Mouse (Mus musculus) forebrain, embryonic 10.5 days (tissue): Measurements from ENCODE around the gene Arfgap2. TPM values are rescaled to one million over a fixed set of nuclear protein-coding genes. Genes with fewer than 3 reads are reported as not detected.
A peak's percentile ranks its signal among the peaks of the same experiment; 100 is the strongest.

Experiments
- DNase-seq: peaks from one replicate; pipeline ENCODE4 v3.0.0-alpha.2; 2017; ENCODE audit warnings: low spot score; ENCODE audit errors: extremely low spot score
- H3K27ac ChIP-seq: fragments of 300-500 bp; sonication (generic); 2 replicates; pipeline ENCODE4 v1.5.1; 2016; ENCODE audit warnings: mild to moderate bottlenecking
- H3K27me3 ChIP-seq: fragments of 300-500 bp; sonication (generic); 2 replicates; pipeline ENCODE4 v1.6.1; 2016; ENCODE audit warnings: mild to moderate bottlenecking; ENCODE audit not compliant: poor library complexity, severe bottlenecking
- H3K36me3 ChIP-seq: fragments of 300-500 bp; sonication (generic); replicated peaks from 2 replicates; pipeline ENCODE4 v1.6.1; 2016; ENCODE audit warnings: mild to moderate bottlenecking, moderate library complexity
- H3K4me1 ChIP-seq: fragments of 300-500 bp; sonication (generic); 2 replicates; pipeline ENCODE4 v1.6.1; 2016
- H3K4me3 ChIP-seq: fragments of 300-500 bp; sonication (generic); 2 replicates; pipeline ENCODE4 v1.5.1; 2016; ENCODE audit warnings: mild to moderate bottlenecking, moderate library complexity
- H3K9me3 ChIP-seq: fragments of 300-500 bp; sonication (generic); 2 replicates; pipeline ENCODE4 v1.6.1; 2016; ENCODE audit warnings: mild to moderate bottlenecking, moderate library complexity
- WGBS: fragments of 180-500 bp; shearing (Covaris S2); methylation state at CpG from one replicate; pipeline ENCODE4 v1.1.7; 2016; 5-methylcytosine and 5-hydroxymethylcytosine counted together
- polyA plus RNA-seq: library from polyadenylated mRNA; unstranded; fragments of >200 nt; fragmentation: Nextera tagmentation; extraction: Ambion mirVana; gene quantifications from 2 replicates; pipeline ENCODE4 v1.2.1, GENCODE M21; 2016

Arfgap2 gene
- polyA plus RNA-seq, 1 experiment from 2014 or later = 97.5 TPM

GRCm38 (mm10) chr2:91300784-91301183 is 36.0 kb downstream of the Arfgap2 start:
- WGBS = 92% methylated on average over 2 of the region's 2 CpGs

GRCm38 (mm10) chr2:91301836-91302235 is 37.1 kb downstream of the Arfgap2 start:
- no peak overlapping the region for H3K4me3 ChIP-seq
- WGBS = 88% methylated on average over 2 of the region's 2 CpGs
- H3K36me3 ChIP-seq = peaks cover 14% of the 10 kb centered on the region
- H3K9me3 ChIP-seq = no peaks in the 10 kb centered on the region
- no peak overlapping the region for H3K27ac ChIP-seq
- peaks cover 8% of the 10 kb centered on the region for H3K4me1 ChIP-seq
- no peaks in the 10 kb centered on the region for H3K27me3 ChIP-seq
- no peak for DNase-seq

More at GRCm38 (mm10) chr2:91300784-91301183, 36.0 kb downstream of the Arfgap2 start:
- peaks cover 14% of the 10 kb centered on the region for H3K36me3 ChIP-seq
- no peak overlapping the region for H3K27ac ChIP-seq
- no peak overlapping the region for H3K4me3 ChIP-seq
- peaks cover 8% of the 10 kb centered on the region for H3K4me1 ChIP-seq
- no peaks in the 10 kb centered on the region for H3K9me3 ChIP-seq
- H3K27me3 ChIP-seq = no peaks in the 10 kb centered on the region
- DNase-seq = no peak

- no peaks in the 10 kb centered on the region for H3K27me3 ChIP-seq
- H3K4me3 ChIP-seq = no peak overlapping the region
- H3K36me3 ChIP-seq = peaks cover 14% of the 10 kb centered on the region
- peaks cover 14% of the 10 kb centered on the region for H3K4me1 ChIP-seq
- 83% methylated on average over 3 of the region's 3 CpGs for WGBS
- H3K9me3 ChIP-seq = no peaks in the 10 kb centered on the region
- no peak for DNase-seq
- H3K27ac ChIP-seq = 0 out of 2 replicates have a peak overlapping the region, but pooled peaks have one; percentile 11
These were observed 38.1 kb downstream of the Arfgap2 start for GRCm38 (mm10) chr2:91302845-91303244.

- no peak overlapping the region for H3K4me3 ChIP-seq
- no peaks in the 10 kb centered on the region for H3K9me3 ChIP-seq
- DNase-seq = no peak
- peaks cover 14% of the 10 kb centered on the region for H3K36me3 ChIP-seq
- H3K27me3 ChIP-seq = no peaks in the 10 kb centered on the region
- H3K27ac ChIP-seq = no peak overlapping the region
- 91% methylated on average over 9 of the region's 9 CpGs for WGBS
- peaks cover 20% of the 10 kb centered on the region for H3K4me1 ChIP-seq
These were observed 41.2 kb downstream of the Arfgap2 start for GRCm38 (mm10) chr2:91305926-91306325.

- Histone ChIP-seq H3K4me3 (no peak overlapping the region), H3K9me3 (no peaks in the 10 kb centered on the region), H3K4me1 (peaks cover 20% of the 10 kb centered on the region), H3K36me3 (peaks cover 14% of the 10 kb centered on the region), H3K27me3 (no peaks in the 10 kb centered on the region), H3K27ac (no peak overlapping the region)
- DNase-seq = no peak
These were observed 41.8 kb downstream of the Arfgap2 start for GRCm38 (mm10) chr2:91306589-91306988.

- Histone ChIP-seq H3K4me1 (peaks cover 41% of the 10 kb centered on the region), H3K36me3 (peaks cover 10% of the 10 kb centered on the region), H3K27ac (no peak overlapping the region), H3K4me3 (no peak overlapping the region), H3K27me3 (no peaks in the 10 kb centered on the region), H3K9me3 (no peaks in the 10 kb centered on the region)
- WGBS = 45% methylated on average over 5 of the region's 5 CpGs
- DNase-seq = no peak
These were observed 43.9 kb downstream of the Arfgap2 start for GRCm38 (mm10) chr2:91308680-91309079.

GRCm38 (mm10) chr2:91309546-91309945 is 44.8 kb downstream of the Arfgap2 start:
- peaks cover 41% of the 10 kb centered on the region for H3K4me1 ChIP-seq
- no peak for DNase-seq
- H3K9me3 ChIP-seq = no peaks in the 10 kb centered on the region
- peaks cover 2% of the 10 kb centered on the region; the same call in 1 of the 2 replicates for H3K36me3 ChIP-seq
- no peak overlapping the region for H3K27ac ChIP-seq
- 69% methylated on average over 3 of the region's 3 CpGs for WGBS
- H3K27me3 ChIP-seq = no peaks in the 10 kb centered on the region
- H3K4me3 ChIP-seq = no peak overlapping the region

GRCm38 (mm10) chr2:91312578-91313311 is 48.0 kb downstream of the Arfgap2 start:
- WGBS = 52% methylated on average over 10 of the region's 10 CpGs
- Histone ChIP-seq H3K27me3 (no peaks in the 10 kb centered on the region), H3K4me3 (no peak overlapping the region), H3K9me3 (no peaks in the 10 kb centered on the region), H3K36me3 (peaks cover 11% of the 10 kb centered on the region), H3K4me1 (peaks cover 40% of the 10 kb centered on the region), H3K27ac (peak overlapping the region; percentile 74)
- no peak for DNase-seq

- H3K27me3 ChIP-seq = no peaks in the 10 kb centered on the region
- no peaks in the 10 kb centered on the region for H3K9me3 ChIP-seq
- no peak overlapping the region for H3K4me3 ChIP-seq
- H3K36me3 ChIP-seq = peaks cover 11% of the 10 kb centered on the region
- no peak overlapping the region for H3K27ac ChIP-seq
- WGBS = 92% methylated on average over 7 of the region's 7 CpGs
- H3K4me1 ChIP-seq = peaks cover 30% of the 10 kb centered on the region
- DNase-seq = no peak
These were observed 49.4 kb downstream of the Arfgap2 start for GRCm38 (mm10) chr2:91314184-91314583.

- Histone ChIP-seq H3K27ac (no peak overlapping the region), H3K4me1 (peaks cover 32% of the 10 kb centered on the region), H3K27me3 (no peaks in the 10 kb centered on the region), H3K4me3 (no peak overlapping the region), H3K9me3 (0 out of 2 replicates have a peak, but pooled peaks cover 3% of the 10 kb centered on the region), H3K36me3 (peaks cover 13% of the 10 kb centered on the region)
- DNase-seq = no peak
- WGBS = 89% methylated on average over 10 of the region's 10 CpGs
These were observed 56.1 kb downstream of the Arfgap2 start for GRCm38 (mm10) chr2:91320559-91321529.

GRCm38 (mm10) chr2:91321923-91322322 is 57.1 kb downstream of the Arfgap2 start:
- Histone ChIP-seq H3K9me3 (0 out of 2 replicates have a peak, but pooled peaks cover 3% of the 10 kb centered on the region), H3K4me3 (no peak overlapping the region), H3K27ac (no peak overlapping the region), H3K27me3 (no peaks in the 10 kb centered on the region), H3K4me1 (peaks cover 43% of the 10 kb centered on the region), H3K36me3 (peaks cover 7% of the 10 kb centered on the region)
- 92% methylated on average over 2 of the region's 2 CpGs for WGBS
- DNase-seq = no peak

GRCm38 (mm10) chr2:91322490-91322889 is 57.7 kb downstream of the Arfgap2 start:
- no peak for DNase-seq
- H3K36me3 ChIP-seq = peaks cover 3% of the 10 kb centered on the region; the same call in 1 of the 2 replicates
- H3K27me3 ChIP-seq = no peaks in the 10 kb centered on the region
- H3K4me3 ChIP-seq = no peak overlapping the region
- peaks cover 44% of the 10 kb centered on the region for H3K4me1 ChIP-seq
- 83% methylated on average over 4 of the region's 4 CpGs for WGBS
- H3K9me3 ChIP-seq = 0 out of 2 replicates have a peak, but pooled peaks cover 3% of the 10 kb centered on the region
- no peak overlapping the region for H3K27ac ChIP-seq
